Mouse (Mus musculus): ENCODE data around the gene Med24.
A peak's percentile ranks its signal among the peaks of the same experiment; 100 is the strongest.

Gene Med24

DNA sequence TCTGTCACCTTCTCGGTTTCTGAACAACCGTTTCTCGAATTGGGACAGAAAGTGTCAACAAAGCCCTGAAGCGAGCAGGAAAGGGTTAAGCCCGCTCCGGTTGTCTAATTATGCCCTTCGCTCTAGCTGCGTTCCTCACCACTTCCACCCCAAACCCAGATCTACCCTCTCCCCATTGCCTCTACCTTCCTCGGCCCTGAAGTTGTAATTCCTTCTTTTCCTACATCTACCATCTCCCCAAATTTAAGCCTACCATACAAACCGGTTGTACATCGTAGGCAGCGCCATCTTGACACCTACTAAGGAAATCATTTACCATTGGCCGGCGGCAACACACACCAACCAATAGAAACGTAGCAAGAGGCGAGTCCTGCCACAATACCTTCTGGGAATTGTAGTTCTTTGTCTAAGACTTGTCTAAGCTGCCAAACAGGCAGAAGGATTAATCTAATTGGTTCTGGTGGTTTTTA, at the start of gene Med24:
Gene Med24 (minus strand): TSS at position 317 of the 470 bp plus-strand sequence.
- peak; percentile 97 for DNase-seq (ENCODE audit: low read depth, low spot score)

DNA sequence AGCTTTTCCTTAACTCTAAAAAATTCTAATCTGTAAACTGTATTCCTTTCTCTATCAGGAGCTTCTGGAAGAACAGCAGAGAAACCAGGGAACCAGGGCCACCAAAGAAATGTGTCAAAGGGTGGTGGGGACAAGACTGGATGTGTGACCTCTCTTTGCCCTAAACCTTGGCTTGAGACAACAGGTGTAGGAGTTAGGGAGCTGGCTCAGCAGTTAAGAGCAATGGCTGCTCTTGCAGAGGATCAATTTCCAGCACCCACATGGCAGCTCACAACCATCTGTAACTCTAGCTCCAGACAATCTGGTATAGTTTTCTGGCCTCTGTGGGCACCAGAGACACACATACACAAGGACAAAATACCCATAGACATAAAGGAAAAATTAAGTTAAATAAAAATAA, 48.7 kb upstream of the Med24 start:
- no peak for DNase-seq (ENCODE audit: low read depth, low spot score)

DNA sequence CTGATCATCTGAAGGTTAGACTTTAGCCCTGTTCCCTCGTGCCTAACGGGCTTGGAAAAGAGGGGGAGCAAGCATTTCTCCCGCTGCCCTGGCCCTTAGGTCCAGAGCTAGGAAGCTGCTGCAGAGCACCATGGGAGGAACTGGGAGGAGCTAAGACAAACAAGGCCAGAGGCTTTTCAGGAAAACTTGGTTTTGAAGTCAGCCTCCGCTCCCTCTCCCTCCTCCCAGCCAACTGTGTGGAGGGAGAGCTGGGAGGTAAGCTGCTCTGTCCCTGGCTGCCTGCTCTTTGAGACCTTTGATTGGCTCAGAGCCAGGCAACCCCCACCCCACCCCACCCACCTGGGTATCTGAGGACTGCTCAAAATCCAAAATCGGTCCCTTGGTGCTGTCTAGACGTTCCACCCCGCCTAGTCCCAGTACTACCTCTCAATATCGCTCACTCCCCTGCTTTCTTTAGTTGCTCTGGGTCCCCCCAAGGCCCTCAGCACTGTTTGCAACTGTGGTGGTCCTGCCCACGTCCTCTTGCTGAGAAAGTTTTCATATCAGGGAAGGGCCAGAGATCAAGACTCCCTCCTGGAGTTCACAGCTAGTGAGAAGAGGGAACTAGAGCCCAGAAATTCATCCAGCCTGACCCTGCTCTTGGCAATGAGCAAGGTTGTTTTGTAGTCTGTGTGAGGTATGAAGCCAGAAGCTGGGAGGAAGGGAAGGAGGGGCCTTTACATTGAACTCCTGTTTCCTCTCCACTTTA, 47.8 kb upstream of the Med24 start:
- peak; percentile 56 for DNase-seq (ENCODE audit: low read depth, low spot score)

DNA sequence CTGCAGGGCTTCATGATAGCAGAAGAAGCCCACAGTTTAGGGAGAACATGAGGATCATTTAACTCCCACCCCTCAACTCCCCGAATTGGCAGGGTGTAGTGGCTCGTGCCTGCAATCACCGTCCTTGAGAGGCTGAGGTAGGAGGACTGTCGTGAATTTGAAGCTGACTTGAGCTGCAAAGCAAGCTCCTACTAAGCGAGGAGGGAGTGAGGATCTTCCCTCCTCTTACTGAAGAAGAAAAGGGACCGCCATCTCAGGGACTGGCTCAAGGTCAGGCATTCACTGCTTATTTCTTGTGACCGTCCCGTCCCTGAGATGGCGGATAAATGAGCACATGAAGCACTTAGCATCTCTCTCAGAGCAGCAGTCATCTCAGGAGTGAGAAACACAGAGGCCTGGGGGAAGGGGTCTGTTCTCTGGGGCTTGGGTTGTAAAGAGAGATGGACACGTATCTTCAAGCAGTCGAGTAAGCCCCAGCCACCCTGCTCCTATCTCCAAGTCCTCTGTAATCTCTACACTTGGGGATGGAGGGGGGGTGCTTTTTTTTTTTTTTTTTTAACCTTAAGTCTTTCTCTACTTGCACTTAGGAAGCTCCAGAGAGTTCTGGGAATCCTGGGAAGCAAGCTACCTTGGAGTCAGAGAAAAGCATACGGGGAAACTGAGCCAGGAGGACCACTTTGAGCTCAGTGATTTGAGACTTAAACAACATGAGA, 47.0 kb upstream of the Med24 start:
- no peak for DNase-seq (ENCODE audit: low read depth, low spot score)

DNA sequence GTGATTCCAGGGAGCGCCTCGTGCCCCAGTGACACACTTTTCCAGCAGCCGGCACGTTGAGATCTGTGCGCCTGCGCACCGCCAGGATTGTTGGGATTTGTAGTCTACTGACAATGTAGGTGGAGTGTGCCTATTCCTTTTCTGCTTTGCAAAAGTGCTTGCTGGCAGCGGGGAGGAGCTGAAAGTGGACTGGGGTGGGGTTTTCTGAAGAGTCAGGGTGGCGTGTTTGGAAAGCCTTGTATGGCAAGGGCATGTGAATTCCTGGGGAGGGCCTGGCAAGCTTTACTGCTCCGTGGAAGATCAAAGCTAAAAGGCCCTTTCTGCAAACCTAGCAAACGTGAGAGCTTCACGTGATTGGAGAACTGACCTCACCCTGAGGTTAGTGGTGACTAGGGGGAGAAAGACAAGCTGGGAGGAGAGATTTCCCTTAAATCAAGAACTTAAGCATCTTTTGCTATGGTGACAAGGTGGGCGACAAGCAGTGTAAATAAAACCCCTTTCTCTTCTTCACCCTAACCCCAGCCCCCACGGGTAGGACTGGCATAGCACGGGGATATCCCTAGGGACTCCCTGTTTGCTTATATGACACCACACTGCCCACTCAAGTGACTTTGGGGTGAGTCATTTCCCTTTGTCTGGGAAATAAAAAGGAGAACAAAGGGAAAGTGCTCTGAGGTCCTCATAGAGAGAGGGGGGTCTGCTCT, 46.3 kb upstream of the Med24 start:
- peak; percentile 99 for DNase-seq (ENCODE audit: low read depth, low spot score)

DNA sequence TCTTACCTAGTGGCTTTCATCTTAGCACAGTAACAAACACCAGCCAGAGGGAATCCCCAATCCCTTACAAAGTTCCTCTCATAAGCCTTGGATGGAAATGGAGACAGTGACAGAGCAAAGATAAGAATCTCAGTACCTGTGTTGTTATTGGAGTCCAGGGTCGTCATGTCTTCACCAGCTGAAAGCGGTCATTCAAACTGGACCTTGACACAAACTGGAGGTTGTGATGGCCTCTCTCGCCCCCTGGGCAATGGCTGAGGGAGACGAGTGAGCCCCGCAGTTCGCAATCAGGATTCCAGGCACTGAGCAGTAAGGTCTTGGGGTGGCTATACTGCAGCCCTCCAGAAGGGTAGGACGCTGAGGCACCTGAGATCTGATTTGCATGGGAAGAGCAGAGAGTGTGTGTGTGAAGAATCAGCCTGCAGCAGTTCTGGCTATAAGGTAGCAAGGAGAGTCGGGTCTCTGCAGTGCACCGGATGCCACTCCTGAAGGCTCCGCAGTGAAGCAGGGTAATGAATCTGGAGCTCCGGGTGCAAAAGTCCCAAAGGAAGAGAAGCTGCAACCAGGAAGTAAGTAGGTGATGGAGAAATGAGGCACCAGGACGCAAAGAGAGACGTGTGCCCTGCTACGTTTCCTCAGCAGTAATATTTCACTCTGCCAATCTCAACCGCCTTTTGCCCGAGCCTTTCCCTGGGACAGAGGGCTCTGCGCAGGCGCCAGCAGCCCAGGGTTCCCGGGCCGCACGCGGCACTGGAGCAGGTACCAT, 45.5 kb upstream of the Med24 start, which contains the start of gene Nr1d1:
Gene Nr1d1 (minus strand): TSS at position 752 of the 766 bp plus-strand sequence.
- DNase-seq (ENCODE audit: low read depth, low spot score): no peak

DNA sequence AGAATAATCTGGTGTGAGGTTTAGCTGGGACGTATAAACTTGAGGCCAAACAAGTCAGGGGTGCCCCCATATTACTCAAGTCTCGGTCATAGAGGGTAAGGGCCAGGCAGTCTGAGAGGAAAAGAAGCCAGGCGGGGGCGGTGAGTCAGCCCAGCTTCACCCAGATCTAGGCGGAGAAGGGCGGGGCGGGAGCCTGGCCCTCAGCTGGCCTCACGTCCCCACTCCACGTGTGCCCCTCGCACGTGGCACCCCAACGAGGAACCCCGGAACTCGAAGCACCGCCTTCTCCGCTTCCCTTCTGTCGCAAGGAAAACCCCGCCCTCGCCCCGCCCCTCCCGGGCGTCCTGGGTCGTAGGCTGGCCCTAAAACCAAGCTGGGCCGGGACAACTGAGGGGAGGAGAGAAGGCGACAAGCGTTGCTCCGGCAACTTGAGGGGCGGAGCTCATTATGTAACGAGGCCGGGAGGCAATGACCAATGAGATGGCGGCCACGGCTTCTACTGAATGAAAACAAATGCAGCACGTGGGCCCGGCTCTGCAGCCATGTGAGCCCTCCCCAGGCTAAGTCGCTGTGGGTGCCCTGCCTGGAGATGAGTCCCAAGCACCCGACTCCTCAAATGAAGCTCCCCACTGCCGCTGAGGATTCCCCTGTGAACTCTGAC, 44.5 kb upstream of the Med24 start:
- DNase-seq (ENCODE audit: low read depth, low spot score): peak; percentile 100

DNA sequence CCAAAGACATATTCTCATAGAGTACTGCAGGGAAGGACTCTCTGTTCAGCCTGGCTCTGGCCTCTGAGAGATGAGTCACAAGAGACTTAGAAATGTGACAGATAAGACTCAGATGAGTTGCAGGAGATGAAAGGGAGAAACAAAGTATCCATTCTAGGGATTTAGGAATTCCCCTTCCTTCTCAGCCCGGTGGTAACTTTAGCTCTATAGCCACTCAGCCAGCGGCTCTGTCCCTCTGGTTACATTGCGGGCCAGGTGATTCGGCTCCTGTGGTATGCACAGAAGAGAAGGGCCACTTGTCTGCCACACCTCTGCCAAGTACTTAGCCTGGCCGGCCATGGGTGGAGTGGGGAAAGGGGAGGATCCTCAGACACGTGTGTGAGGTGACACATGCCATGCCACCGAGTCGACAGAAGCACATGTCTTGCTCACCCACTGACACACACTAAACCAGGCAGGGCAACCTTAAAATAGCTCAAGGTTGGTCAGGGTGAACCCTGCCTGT, 43.5 kb upstream of the Med24 start:
- DNase-seq (ENCODE audit: low read depth, low spot score): peak; percentile 80

DNA sequence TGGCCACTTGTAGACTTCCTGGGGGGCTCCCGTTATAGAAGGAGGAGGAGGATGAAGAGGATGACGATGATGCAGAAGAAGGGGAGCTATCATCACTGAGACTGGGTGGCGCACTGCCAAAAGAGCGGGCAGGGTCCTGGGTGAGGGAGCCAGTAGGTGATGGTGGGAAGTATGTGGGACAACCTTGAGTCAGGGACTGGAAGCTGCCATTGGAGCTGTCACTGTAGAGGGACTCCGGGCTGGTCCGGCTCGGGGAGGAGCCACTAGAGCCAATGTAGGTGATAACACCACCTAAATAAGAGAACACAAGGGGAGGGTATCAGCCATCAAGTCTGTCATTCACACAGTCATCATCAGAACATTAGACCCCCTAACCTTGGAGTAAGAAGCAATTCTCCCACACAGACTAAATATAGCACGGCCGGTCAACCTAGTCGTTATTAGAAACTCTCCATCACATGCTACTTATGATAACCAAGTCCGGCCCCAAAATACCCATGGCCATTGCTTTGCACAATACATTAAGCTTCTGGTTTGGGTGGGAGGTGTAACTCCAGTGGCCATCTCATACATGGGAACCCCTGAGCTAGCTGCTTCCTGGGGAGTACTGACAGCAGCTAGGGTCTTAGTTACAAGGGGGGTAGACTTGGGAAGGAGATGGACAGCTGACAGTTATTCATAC, 42.8 kb upstream of the Med24 start:
- DNase-seq (ENCODE audit: low read depth, low spot score): no peak

DNA sequence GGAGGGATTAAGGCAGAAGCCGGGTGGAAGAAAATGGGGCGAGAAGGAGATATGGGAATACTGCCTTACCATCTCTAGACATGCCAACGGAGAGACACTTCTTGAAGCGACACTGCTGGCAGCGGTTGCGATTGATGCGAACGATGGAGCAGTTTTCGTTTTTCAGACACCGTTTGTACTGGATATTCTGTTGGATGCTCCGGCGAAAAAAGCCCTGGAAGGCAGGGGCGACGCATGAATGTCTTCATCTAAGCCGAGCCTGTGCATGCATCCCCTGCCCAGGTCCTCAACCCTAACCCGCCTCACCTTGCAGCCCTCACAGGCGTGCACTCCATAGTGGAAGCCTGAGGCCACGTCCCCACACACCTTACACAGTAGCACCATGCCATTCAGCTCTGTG, 41.9 kb upstream of the Med24 start:
- no peak for DNase-seq (ENCODE audit: low read depth, low spot score)

DNA sequence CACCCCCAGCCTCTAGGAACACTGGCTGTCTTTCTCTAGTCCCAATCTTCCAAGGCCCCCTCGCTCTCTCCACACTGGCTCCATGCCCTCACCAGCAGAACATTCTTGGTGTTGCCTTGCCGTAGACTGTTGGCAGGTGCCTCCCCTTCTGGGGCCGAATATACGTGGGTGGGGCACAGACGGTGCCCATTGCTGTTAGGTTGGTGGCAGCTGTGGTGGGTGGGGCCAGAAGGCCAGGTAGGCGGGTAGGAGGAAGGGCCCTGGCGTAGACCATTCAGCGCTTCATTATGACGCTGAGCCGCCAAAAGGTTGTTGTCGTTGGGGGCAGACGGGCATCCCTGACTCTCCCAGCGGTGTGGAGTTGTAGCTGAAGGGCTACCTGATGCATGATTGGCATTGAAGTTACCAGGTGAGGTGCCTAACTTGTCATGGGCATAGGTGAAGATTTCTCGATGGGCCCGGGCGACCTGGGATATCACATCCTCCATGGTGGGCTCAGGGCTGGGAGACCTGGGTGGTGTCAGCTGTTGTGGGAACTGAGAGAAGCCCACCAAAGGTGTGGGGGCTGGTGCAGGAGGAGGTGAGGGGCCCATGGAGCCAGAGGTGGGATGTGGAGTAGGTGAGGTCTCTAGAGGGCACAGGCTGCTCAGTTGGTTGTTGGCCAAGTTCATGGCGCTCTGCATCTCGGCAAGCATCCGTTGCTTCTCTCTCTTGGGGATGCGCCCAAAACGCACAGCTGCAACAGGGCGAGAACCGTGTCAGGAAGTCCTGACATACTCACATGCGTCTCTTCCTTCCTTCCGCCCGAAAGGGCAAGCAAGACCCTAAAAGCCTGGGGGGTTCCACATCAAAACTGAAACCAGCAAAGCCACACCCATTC, 41.1 kb upstream of the Med24 start:
- DNase-seq (ENCODE audit: low read depth, low spot score): peak; percentile 86

DNA sequence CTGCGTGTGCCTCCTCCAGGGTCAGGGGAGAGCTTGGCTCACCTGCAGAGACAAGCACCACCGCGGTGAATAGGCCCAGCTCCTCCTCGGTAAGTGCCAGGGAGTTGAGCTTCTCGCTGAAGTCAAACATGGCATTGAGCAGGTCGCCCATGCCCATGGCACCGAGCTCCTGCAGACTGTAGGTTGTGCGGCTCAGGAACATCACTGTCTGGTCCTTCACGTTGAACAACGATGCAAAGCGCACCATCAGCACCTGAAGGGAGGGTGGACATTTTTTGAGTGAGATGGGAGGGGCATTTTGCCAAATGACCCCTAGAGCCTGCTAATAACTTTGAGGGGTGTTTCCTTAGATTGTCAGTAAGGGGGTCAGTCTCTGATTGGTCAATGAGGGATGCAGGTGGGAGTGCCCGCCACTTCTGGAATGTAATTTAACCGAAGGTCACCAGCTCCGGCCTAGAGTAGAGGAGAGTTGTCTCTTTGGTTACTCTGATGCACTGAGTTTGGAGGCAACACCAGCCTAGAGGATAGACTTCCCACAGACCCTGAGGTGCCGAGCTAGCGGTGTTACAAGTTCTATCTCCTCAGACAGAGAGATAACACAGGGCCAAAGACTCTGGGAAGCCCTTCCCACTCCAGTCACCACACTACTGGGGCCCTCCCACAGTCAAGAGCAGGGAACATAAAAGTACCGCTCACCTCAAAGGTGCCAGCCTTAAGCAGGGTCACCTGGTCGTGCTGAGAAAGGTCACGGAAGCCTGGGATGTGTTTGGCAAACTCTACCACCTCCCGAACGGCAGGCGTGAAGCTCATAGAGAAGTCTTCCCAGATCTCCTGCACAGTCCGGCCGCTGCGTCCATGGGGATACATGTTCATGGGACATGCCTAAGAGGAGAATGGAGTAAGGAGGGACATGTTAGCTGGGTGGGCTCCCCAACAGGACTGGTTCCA, 40.0 kb upstream of the Med24 start:
- DNase-seq (ENCODE audit: low read depth, low spot score): no peak

DNA sequence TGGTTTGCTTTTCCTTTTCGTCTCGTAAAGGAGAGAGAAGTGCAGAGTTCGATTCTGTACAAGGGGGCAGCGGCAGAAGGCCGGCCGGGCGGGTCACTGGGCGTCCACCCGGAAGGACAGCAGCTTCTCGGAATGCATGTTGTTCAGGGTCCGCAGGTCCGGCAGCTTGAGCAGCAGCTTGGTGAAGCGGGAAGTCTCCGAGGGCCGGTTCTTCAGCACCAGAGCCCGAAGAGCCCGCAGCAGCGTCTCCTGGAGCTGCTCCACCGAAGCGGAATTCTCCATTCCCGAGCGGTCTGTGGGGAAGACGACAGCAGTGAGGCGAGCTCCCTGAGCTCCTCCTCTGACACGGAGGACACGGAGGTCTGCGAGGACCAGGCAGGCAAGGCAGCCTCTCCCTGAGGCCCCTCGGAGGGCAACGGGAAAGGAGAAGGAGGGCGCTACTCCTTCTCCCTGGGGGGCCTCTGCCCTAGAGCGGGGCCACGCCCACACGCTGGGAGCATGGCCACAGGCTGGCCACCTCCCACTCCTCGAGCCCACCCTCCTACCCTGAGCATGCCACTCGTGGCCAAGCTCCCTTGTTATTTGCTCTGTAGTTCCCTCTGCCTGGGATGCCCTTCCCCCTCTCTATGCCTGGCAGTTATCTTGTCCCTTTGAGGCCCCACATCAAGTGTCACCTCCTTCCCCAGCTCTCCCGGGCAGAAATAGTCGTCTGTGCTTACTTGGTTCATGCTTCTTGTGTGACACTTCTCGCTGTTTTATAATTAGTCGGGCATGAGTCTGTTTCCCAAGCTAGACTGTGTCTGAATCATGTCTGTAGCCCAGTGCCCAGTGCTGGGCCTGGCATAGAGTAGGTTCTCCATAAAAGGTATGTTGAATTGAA, 39.1 kb upstream of the Med24 start:
- peak; percentile 75 for DNase-seq (ENCODE audit: low read depth, low spot score)

DNA sequence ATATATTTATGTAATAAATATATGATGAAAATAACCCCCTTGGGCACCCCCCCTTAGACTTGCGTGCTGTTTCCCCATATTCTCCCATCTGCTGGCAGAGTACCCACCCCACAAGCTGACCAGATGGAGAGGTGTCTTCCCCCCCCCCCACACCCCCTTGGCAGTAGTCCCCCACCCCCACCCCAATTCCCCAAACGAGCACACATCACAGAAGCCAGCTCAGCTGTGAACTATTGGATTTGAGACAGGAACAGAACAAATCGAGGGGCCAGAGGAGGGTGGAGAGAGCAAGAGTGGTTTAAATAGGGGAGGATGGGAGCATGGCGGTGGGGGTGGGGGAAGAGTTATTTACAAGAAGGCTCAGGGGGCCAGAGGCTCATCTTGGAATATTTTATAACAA, 38.5 kb upstream of the Med24 start:
- DNase-seq (ENCODE audit: low read depth, low spot score): peak; percentile 52

DNA sequence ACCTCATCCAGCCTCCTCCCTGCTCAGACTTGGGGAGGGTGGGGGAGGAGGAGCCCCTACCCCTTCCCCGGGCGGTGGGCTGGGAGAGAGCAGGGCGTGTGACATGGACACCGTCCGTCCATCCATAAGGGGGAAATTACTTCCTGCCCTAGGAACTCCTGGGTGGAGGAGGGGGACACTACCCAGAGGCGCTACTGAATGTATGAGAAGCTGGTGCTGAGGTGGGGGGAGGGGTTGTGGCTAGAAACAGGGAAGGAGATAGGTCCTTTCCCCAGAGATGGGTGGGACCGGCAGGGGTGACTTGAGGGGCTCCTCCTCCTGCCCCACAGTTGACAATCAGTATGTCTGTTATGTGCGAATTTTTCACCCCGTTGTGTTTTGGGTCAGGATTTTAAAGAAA, 38.0 kb upstream of the Med24 start:
- DNase-seq (ENCODE audit: low read depth, low spot score): peak; percentile 67

DNA sequence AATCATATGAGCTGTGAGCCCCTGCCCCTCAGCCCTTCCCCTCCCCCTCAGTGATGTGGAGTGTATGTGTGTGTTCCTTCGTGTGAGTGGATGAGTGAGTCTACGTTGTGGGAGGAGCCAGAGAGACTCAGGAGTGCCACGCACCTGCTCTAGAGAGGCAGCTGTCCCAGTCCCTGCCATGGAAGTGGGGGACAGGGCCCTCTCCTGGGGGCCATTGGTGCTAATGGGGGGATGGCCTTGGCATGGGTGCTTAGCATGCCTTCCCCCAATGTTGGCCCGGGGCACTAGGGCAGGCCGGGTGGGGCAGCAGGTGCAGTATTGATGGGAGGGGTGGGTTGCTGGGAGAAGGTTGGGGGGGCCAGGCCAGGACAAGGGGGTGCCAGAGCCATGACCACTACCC, 37.6 kb upstream of the Med24 start:
- DNase-seq (ENCODE audit: low read depth, low spot score): peak; percentile 47

DNA sequence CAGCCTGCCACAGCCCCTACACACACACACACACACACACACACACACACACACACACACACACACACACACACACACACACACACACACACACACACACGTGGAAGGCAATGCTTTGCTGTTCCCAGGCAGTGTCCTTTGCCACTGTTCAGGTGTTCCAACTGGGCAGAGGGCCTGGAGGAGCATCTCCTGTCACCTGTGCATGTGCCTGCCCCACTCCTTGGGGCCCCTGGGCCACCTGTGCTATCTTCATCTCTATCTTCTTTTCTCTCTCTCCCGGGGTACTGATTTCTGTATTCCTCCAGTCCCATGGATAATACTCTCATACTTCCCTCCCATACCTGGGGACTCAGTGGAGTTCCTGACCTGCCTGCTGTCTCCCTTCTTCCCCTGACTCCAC, 37.1 kb upstream of the Med24 start:
- DNase-seq (ENCODE audit: low read depth, low spot score): no peak
